Mouse (Mus musculus) monocyte, adult 2 months (primary cell): ENCODE measurements around the gene Myo16.

Experiments used
- DNase-seq, 2 experiments: peaks; one replicate each; pipeline ENCODE4 v3.0.0; 2022; ENCODE audit warnings: low spot score in 2 of 2, low read depth in 1 of 2

The Myo16 gene

DNA sequence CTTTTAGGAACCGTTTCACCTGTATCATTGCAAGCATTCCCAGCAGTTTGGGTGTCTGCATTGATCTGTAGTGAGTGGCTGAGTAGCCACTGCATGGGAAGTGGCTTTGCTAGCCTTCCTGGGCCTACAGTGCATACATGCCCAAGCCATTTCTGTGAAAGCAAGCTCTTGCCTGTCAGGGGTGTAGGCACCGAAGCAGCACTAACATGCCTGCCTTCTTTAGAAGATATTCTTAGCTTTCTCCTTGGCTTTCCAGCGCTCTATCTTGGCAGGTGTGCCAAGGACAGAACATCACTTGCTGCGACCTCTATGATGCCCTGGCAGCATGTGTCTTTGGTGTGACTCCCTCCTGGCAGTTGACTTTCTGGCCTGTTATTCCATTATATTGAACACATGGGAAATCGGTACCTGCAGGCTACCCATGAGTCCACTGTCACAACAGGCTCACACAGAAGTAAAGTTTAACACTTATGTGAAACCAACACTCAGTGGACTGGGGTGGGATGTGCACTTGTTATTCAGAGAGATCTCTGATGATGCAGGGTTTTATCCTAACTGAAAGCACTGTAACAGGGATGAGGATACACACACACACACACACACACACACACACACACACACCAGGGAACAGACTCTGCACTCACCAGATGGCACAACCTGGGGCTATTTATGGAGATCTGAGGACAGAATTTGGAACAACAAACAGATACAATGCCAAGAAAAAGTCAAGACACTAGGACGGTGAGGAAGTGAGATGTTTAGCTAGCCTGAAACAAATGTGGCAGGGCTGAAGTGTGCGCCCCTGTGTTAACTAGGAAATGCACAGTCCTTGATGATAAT lies 21.4 kb downstream of the Myo16 start:
- no peak for DNase-seq

DNA sequence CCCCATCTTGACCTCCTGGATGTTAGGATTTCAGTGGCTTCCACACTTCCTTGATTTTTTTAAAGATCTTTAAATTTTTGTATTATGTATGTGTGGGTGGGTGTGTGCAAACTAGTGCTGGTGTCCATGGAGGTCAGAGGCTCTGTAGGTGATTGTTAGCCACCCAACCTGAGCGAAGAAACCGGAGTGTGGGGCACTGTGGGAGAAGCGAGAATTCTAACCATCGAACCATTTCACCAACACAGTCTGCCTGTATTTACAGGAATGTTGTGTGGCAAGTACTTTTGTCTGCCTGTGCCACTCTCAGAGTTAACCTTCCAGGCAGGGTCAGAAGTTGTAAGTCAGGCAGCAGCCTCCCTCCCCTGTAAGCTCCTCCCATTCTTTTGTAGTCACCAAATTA lies 22.3 kb downstream of the Myo16 start:
- DNase-seq = no peak

DNA sequence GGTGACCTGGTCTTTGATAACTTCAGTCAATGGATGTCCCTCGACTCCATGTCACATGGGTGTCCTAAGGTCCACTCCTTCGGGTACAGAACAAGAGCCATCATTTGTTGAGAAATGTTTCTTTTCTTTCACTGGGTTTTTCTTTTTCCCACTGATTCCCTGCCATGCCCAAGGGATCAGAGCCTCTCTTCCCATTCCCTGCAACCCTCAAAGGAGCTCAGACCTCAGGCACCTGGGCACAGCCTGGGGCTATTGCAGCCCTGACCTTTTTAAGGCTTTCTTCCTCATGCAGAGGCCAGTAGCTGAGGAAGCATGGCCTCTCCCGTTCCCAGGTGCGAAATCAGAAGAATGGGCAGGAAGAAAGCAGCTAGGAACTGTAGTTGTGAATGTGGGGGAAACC lies 23.4 kb downstream of the Myo16 start:
- DNase-seq = no peak

DNA sequence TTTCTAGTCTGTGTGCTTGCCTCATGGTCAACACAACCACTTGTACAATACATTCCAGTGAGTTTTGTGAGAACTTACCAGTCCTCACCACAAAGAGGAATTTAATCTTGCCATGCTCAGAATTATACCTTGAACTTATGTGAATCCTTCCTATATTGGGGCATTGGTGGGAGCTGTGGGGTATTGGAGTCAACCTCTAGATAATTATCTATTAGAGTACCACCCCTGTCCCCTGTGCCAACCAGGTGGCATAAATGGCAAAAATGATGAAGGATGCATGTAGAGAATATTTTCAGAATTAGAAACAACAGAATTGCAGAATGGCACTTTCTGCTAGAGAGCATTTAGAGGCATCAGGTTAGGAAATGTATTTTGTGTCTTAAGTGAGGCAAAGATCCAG lies 25.3 kb downstream of the Myo16 start:
- no peak for DNase-seq

DNA sequence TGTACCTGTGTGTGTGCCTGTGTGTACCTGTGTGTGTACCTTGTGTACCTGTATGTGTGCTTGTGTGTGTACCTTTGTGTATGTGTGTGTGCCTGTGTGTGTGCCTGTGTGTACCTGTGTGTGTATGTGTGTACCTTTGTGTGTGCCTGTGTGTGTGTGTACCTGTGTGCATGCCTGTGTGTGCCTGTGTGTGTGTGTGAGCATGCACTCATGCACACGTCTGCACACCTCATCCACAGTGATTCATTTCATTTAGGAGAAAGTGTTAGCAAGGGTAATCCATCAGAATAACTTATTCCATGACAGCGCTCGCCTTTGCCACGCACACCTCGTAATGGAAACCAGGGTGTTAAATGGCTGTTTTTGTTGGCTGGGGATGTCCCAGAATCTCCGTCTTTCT lies 36.9 kb downstream of the Myo16 start:
- DNase-seq = no peak

DNA sequence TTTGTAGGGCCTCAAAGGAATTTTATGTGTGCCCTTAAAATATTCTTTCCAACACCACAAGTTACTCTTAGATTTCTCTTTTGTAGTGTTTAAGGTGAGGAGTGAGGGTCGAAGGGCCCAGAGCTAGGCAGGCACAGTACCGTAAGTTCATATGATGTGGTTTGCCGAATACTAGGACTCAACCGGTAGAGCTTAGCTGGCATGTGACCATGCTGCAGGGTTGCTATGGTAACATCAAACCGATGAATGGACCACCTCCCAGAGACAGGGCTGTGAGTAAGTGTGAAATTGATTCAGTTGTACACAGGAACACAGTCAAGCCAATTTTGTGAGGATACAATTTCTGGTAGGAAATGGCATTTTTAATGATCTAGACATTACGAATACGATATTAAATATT lies 44.5 kb downstream of the Myo16 start:
- no peak for DNase-seq

DNA sequence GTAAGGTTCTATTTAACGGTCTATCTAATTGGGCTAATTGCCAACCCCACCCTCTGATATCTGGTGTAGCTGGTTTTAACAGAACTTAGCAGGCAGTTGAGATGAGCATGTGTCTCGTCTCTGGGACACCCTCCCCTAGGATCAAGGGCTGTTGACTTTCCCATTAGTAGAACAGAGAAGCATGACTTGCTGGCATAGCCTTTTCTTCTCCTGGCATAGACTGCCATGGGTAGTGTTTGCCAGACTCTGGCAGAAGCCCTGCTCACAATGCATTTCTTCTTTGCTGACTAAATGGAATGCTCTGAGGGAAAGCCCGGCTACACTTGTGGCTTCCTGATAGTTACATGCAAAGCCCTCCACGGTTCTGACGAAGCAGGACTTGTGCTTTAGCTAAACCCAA lies 45.6 kb downstream of the Myo16 start:
- no peak for DNase-seq

DNA sequence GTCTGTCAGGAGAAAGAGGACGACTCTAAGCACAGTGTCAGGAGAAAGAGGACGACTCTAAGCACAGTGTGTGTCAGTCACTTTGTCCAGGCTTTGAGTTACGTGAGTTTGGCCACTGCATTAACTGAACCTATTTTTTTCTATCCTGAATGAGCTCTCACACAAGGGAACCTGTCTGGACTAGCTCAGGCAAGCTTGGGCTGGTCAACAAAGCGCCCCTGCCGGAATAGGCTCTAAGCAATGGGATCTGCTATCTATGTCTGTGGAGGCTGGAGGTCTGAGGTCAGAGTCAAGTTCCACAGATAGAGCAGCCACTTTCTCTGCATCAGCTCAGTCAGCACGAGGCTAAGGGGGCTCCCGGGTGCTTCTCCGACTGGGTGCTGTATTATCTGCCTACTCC lies 46.3 kb downstream of the Myo16 start:
- no peak for DNase-seq

DNA sequence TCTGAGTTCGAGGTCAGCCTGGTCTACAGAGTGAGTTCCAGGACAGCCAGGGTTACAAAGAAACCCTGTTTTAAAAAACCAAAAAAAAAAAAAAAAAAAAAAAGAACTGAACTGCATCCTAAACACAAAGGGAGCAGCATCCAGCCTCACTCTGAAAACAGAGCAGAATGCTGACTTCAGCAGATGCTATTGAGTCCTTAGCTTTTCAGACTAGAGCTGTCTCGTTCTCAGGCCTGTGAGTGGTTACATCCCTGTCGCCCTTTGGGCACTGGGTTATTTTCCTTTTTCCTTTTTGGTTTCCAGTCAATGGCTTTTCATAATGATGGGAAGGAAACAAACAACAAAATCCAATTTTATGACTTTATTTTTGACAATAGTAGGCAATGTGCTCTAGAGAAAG lies 61.3 kb downstream of the Myo16 start:
- DNase-seq = no peak

DNA sequence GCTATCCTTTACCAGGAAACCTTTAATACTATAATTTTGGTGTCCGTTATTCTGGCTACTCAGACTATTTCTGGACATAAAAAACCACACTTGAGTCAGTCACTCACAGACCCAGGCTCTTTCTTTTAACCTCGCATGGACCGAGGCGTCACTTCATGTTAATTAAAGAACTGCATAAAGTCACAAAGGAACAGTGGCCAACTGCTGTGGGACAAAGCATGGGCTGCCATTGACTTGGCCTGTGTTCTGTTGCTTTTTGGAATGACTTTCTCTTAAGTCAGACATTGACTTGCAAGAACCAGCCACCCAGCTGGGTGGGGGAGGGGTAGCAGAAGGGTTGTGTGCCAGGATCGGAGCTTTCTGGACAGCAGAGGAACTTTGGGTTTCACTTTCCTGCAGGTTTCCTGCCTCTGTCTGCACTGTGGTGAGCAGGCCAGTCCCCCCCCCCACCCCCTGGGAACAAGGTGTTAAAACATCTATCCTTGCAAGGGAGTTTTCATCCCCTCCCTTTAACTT lies 66.1 kb downstream of the Myo16 start:
- no peak for DNase-seq

DNA sequence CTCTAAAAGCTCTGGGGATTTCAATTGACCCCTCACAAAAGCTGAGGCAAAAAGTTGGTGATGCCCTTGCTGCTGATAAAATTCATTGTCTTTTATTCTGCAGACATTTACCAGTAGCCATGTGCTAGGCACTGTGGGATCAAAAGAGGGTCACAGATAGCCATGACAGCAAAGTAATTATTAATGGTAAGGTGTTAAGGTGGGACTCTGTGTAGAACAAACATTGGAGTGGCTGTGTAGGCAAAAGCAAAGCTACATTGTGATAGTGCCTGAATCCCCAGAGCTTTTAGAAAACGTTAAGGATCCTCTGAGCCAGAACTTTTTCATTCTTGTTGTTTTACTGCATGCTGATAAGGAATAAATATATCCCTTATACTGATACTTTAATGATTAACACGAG lies 69.1 kb downstream of the Myo16 start:
- no peak for DNase-seq

DNA sequence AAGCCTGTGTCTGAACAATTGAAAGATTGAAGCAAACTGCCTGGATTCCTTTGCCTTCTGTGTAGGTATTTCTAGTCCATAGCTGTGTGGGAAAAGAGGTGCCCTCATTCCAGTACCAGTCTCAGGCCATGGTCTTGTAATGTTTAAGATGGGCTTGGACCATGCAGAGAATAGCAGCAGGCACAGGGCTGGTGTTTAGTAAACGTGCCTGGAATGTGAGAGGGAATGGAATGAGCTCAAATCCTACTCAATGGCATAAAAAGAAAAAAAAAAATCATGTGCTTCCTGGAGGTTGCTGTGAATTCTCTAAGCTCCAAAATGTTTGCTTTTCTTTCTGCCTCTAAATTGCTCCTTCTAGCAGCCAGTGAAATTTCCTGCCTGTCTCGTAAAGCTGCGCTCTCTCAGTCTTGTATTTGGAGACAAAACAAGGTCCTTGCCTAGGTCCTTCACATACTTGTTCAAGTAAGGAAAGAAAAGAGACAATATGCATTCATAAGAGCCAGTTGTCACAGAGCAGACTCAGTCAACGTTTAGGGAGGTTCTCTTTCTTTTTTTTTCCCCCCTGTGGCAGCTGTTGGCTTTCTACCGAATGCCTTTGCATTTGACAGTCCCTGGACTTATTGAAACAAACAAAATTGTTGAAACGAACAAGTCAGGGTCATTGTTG lies 70.0 kb downstream of the Myo16 start:
- DNase-seq = no peak

DNA sequence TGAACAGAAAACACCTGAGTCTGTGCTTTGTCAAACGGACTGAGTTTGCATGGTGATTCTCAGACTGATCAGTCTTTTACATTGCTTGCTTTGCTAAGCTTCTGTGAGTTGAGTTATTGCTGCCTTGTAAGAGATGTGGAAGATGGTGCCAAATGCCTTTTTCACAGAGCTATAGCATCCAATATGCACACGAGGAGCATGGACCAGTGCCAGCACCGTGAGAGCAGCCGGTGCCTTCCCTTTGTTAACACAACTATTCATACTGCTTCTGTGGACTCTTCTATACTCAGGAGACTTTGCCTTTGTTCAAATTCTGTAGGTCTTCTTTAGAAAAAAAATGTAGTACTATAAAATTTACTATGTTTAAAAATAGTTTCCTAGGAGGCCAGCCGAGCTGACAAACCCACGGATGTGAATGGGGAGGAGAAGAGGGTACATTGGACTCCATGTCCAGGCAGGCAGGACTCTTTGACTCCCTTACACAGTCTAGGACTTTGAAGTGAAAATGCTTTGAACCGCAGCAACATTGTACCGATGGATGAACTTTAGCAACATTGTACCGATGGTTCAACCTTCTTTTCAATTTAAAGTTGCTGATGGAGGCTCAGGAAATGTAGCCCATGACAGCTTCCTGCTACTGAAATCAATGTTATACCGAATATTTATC lies 70.7 kb downstream of the Myo16 start:
- DNase-seq = no peak

DNA sequence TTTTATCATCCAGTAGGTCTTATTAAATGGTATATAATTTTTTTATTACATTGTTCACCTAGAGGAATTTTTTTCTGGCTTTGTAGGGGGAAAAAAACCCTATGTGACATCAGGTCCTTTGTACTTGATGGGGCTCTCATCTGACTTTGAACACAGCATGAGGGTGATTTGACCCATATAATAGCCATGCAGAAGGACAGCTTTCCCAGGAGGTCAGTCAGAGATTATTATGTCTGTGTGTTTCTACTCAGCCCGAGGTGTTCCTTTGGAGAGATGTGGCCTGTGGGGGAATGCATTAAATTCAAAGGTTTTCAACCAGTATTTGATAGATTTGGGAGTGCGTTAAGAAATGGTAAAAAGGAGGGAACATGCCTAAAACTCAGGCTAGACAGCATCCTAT lies 71.3 kb downstream of the Myo16 start:
- DNase-seq = no peak

DNA sequence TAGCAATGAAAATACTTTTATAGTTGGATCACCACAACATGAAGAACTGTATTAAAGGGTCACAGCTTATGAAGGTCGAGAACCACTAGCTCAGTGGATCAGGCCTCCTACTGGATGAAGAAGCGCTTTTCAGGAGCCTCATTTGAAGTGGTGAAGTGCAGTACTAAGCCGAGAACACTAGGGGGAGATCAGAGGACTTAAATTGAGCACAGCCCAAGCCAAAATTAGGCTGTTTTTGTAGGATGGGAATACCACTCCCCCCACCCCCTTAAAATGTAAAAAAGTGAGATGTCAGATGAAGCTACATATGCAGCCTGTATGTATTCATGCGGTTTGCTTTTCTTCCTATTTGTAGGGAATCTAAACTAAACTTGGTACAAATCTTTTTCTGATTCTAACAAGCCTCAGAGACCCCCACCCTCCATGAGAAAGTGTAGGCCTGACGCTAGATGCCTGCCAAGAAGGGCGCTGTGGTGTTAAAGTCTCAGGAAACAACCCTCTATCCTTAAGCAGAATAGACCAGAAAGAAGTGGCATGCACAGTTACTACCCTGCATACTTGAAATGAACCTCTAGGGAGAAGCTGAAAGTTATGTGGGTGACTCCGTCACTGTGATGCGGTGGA lies 77.1 kb downstream of the Myo16 start:
- DNase-seq = no peak

DNA sequence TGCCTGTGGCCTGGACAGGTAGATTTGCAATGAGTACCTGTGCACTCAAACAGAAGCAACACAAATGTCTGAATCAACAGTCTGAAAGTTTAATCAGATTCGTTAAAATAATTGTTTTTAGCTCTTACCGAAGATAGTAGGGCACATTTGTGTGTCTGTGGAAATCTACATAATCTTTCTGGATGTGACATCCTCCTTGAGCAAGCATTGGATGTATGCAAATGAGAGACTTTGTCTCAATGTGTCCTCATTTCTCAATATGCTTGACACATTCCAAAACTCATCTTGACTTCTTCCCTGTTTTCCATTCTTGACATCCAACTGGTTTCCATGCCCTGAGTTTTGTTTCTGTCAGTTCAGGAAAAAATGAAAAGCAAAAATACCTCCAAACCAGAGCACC lies 80.8 kb downstream of the Myo16 start:
- no peak for DNase-seq

DNA sequence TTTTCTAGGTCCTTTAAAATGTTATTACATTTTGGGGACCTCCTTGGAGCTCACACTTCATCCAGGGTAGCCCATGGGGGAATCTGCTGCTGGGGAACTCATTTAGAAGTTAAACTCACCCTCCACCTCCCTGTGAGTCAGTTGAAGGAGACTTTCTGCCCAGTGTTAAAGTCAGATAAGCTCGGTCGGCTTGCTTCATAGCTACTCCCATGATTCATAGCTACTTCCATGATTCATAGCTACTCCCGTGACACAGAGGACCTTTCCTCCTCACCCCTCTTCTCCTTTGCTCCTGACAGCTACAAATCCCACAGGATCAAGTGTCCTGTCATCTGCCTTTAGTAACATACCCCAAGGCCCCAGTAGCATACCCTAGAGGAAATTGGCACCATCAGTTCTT lies 89.6 kb downstream of the Myo16 start:
- no peak for DNase-seq

DNA sequence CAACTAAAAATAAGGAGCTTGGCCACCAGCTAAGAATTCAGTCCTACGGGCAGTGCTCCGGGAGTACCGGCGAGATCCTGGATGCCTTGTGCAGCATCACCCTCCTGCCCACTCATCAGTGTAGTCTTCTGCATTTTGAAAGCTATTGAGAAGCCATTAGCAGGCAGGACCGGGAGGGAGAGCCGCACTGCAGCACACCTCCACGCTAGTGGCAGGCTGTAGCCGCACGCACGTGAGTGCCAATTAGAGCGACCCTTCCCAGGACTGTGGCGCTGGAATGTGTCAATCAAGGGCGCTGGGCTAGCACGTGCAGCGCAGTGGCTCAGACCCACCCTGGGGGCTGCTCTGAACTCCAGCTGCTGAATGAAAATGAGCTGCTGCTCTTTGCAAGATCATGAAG lies 95.4 kb downstream of the Myo16 start:
- no peak for DNase-seq

DNA sequence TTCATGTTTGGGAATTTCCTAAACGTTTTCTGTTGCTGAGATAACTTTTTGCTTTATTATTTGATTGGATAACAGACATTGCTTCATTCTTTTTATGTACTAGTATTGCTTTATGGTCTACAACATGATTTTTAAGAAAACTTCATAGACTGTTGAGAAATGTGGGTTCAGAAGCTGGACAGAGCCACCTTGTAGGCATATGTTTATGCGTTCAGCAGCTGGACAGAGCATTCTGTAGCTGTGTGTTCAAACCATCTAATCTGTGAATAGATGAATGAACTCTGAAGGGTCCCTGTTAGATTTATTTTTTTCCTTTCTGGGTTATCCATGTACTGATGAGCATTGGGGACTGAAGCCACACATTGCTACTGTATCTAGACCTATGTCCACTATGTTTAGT lies 102.0 kb downstream of the Myo16 start:
- no peak for DNase-seq

DNA sequence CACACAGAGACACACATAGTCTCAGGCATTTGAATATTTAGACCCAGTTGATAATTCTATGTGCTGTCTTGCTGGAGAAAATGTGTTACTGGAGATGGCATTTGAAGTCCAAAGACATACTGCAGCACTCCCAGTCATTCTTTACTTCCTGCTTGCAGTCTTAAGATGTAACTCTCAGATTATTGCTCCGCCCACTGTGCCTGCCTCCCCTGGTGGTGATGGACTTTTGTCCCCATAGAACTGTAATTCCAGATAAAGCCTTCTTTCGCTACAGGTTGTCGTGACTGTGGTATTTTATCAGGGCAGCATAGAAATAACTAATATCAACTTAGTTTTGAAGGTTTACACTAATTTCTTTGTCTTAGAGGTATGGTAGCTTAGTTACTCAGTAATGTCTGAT lies 102.9 kb downstream of the Myo16 start:
- no peak for DNase-seq

DNA sequence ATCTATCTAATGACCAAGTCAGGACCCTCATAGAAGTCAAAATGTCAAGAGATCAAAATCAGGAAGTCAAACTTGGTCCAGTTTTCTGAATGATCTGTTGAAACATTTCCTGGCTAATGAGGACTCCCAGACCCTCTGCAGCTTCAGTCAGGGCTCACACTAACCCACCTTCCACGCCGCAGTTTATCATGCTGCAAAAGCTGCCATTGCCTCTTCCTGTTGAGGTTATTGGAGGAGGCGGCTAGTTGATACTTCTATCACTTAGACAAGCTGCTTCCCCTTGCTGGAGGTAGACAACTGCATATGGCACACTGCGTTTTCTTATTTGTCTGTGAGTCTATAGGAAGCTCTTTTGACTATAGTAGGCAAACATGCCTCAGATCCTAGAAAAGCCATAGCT lies 116.4 kb downstream of the Myo16 start:
- DNase-seq = no peak

DNA sequence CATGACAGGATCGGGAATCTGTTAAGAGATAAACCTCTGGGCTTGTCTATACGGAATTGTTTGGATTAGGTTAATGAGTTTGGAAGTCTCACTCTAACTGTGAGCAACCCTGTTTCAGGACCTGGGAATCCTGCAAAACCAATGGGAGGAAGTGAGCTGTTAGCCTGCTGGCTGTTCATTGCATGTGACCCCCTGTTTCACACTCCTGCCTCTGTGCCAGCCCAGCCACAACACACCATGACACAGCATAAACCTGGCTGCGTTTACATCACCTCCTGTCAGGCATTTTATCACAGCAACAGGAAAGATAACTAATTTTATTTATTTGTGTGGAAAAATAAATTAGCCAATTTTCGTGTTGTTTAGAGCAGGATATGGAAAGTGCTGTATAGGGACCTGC lies 138.9 kb downstream of the Myo16 start:
- DNase-seq = no peak
